Mouse (Mus musculus) neural tube, embryonic 14.5 days (tissue): ENCODE measurements around the gene Tedc1. TPM values are rescaled to one million over a fixed set of nuclear protein-coding genes. Genes with fewer than 3 reads are reported as not detected.

Experiments used
- ATAC-seq: fragments of 200-750 bp; cut with Nextera tagmentation; 2 replicates; pipeline ENCODE4 v1.8.0; 2017; ENCODE audit warnings: low read depth, mild to moderate bottlenecking, moderate TSS enrichment, moderate library complexity
- H3K27ac ChIP-seq: fragments of 300-500 bp; sonication (generic); 2 replicates; pipeline ENCODE4 v1.5.1; 2014; ENCODE audit warnings: low read depth, mild to moderate bottlenecking, control low read depth, low read length, moderate library complexity, mixed read lengths
- H3K27me3 ChIP-seq: fragments of 300-500 bp; sonication (generic); 2 replicates; pipeline ENCODE4 v1.6.1; 2014; ENCODE audit warnings: low read length; ENCODE audit not compliant: control insufficient read depth, insufficient read depth
- H3K36me3 ChIP-seq: fragments of 300-500 bp; sonication (generic); 2 replicates; pipeline ENCODE4 v1.6.1; 2014; ENCODE audit warnings: low read length, mixed read lengths; ENCODE audit not compliant: control insufficient read depth, insufficient read depth
- H3K4me1 ChIP-seq: fragments of 300-500 bp; sonication (generic); 2 replicates; pipeline ENCODE4 v1.6.1; 2014; ENCODE audit warnings: low read length; ENCODE audit not compliant: control insufficient read depth, insufficient read depth
- H3K4me2 ChIP-seq: fragments of 300-500 bp; sonication (generic); 2 replicates; pipeline ENCODE4 v1.6.1; 2014; ENCODE audit warnings: mild to moderate bottlenecking, low read depth, low read length, control low read depth
- H3K4me3 ChIP-seq: fragments of 300-500 bp; sonication (generic); 2 replicates; pipeline ENCODE4 v1.5.1; 2014; ENCODE audit warnings: low read depth, low read length, control low read depth, mixed read lengths
- H3K9ac ChIP-seq: fragments of 300-500 bp; sonication (generic); replicated peaks from 2 replicates; pipeline ENCODE4 v1.6.1; 2014; ENCODE audit warnings: low read depth, mild to moderate bottlenecking, control low read depth, low read length, mixed read lengths
- H3K9me3 ChIP-seq: fragments of 300-500 bp; sonication (generic); 2 replicates; pipeline ENCODE4 v1.6.1; 2016; ENCODE audit warnings: low read length; ENCODE audit not compliant: control insufficient read depth
- WGBS: fragments of 180-500 bp; shearing (Covaris S2); extraction: QIAGEN DNeasy Blood & Tissue Kit; methylation state at CpG from one replicate; pipeline ENCODE4 v1.1.7; 2014; 5-methylcytosine and 5-hydroxymethylcytosine counted together
- polyA plus RNA-seq: library from polyadenylated mRNA; unstranded; fragments of >200 nt; fragmentation: Nextera tagmentation; extraction: Ambion mirVana; gene quantifications from 2 replicates; pipeline ENCODE4 v1.2.1, GENCODE M21; 2014

Gene Tedc1
- polyA plus RNA-seq, 1 experiment from 2014 or later = 17.5 TPM

GRCm38 (mm10) chr12:113202008-113202407 is 45.8 kb downstream of the Tedc1 start:
- H3K4me2 ChIP-seq = no peak overlapping the region
- no peaks in the 10 kb centered on the region for H3K36me3 ChIP-seq
- no peaks in the 10 kb centered on the region for H3K27me3 ChIP-seq
- H3K4me3 ChIP-seq = no peak overlapping the region
- no peaks in the 10 kb centered on the region for H3K4me1 ChIP-seq
- H3K9me3 ChIP-seq = no peaks in the 10 kb centered on the region
- H3K9ac ChIP-seq = no peak overlapping the region
- ATAC-seq = no peak
- H3K27ac ChIP-seq = no peak overlapping the region

- H3K4me2 ChIP-seq = no peak overlapping the region
- no peaks in the 10 kb centered on the region for H3K27me3 ChIP-seq
- no peaks in the 10 kb centered on the region for H3K9me3 ChIP-seq
- WGBS = 85% methylated on average over 7 of the region's 7 CpGs
- no peak overlapping the region for H3K27ac ChIP-seq
- H3K4me3 ChIP-seq = no peak overlapping the region
- no peaks in the 10 kb centered on the region for H3K4me1 ChIP-seq
- no peaks in the 10 kb centered on the region for H3K36me3 ChIP-seq
- no peak for ATAC-seq
- no peak overlapping the region for H3K9ac ChIP-seq
Measured at GRCm38 (mm10) chr12:113203522-113203921, 47.3 kb downstream of the Tedc1 start.

- H3K36me3 ChIP-seq = no peaks in the 10 kb centered on the region
- no peak overlapping the region for H3K4me2 ChIP-seq
- 94% methylated on average over 7 of the region's 7 CpGs for WGBS
- no peaks in the 10 kb centered on the region for H3K9me3 ChIP-seq
- H3K9ac ChIP-seq = no peak overlapping the region
- H3K27ac ChIP-seq = no peak overlapping the region
- H3K4me1 ChIP-seq = no peaks in the 10 kb centered on the region
- no peak for ATAC-seq
- no peak overlapping the region for H3K4me3 ChIP-seq
- no peaks in the 10 kb centered on the region for H3K27me3 ChIP-seq
Measured at GRCm38 (mm10) chr12:113205251-113205942, 49.2 kb downstream of the Tedc1 start.

- H3K4me2 ChIP-seq = no peak overlapping the region
- no peak overlapping the region for H3K27ac ChIP-seq
- WGBS = 84% methylated on average over 6 of the region's 6 CpGs
- no peaks in the 10 kb centered on the region for H3K4me1 ChIP-seq
- ATAC-seq = no peak
- no peaks in the 10 kb centered on the region for H3K36me3 ChIP-seq
- H3K4me3 ChIP-seq = no peak overlapping the region
- H3K27me3 ChIP-seq = no peaks in the 10 kb centered on the region
- H3K9ac ChIP-seq = no peak overlapping the region
- H3K9me3 ChIP-seq = no peaks in the 10 kb centered on the region
Measured at GRCm38 (mm10) chr12:113207737-113208136, 51.5 kb downstream of the Tedc1 start.

GRCm38 (mm10) chr12:113210586-113211378 is 54.6 kb downstream of the Tedc1 start:
- no peak overlapping the region for H3K4me3 ChIP-seq
- ATAC-seq = no peak
- H3K27ac ChIP-seq = no peak overlapping the region
- 86% methylated on average over 17 of the region's 17 CpGs for WGBS
- no peak overlapping the region for H3K4me2 ChIP-seq
- H3K9me3 ChIP-seq = no peaks in the 10 kb centered on the region
- H3K36me3 ChIP-seq = no peaks in the 10 kb centered on the region
- no peaks in the 10 kb centered on the region for H3K27me3 ChIP-seq
- no peaks in the 10 kb centered on the region for H3K4me1 ChIP-seq
- no peak overlapping the region for H3K9ac ChIP-seq

GRCm38 (mm10) chr12:113211772-113212171 is 55.6 kb downstream of the Tedc1 start:
- 88% methylated on average over 5 of the region's 5 CpGs for WGBS
- Histone ChIP-seq H3K9ac (no peak overlapping the region), H3K4me1 (no peaks in the 10 kb centered on the region), H3K4me3 (no peak overlapping the region), H3K4me2 (no peak overlapping the region), H3K9me3 (no peaks in the 10 kb centered on the region), H3K36me3 (no peaks in the 10 kb centered on the region), H3K27me3 (no peaks in the 10 kb centered on the region), H3K27ac (no peak overlapping the region)
- ATAC-seq = no peak

- Histone ChIP-seq H3K9ac (no peak overlapping the region), H3K4me1 (no peaks in the 10 kb centered on the region), H3K27ac (no peak overlapping the region), H3K9me3 (no peaks in the 10 kb centered on the region), H3K36me3 (no peaks in the 10 kb centered on the region), H3K4me3 (no peak overlapping the region), H3K4me2 (no peak overlapping the region), H3K27me3 (no peaks in the 10 kb centered on the region)
- ATAC-seq = no peak
- 87% methylated on average over 10 of the region's 10 CpGs for WGBS
Measured at GRCm38 (mm10) chr12:113212326-113212924, 56.2 kb downstream of the Tedc1 start.

GRCm38 (mm10) chr12:113213226-113213625 is 57.0 kb downstream of the Tedc1 start:
- Histone ChIP-seq H3K27ac (no peak overlapping the region), H3K4me3 (no peak overlapping the region), H3K9me3 (no peaks in the 10 kb centered on the region), H3K4me1 (no peaks in the 10 kb centered on the region), H3K9ac (no peak overlapping the region), H3K4me2 (no peak overlapping the region), H3K36me3 (no peaks in the 10 kb centered on the region), H3K27me3 (no peaks in the 10 kb centered on the region)
- WGBS = 88% methylated on average over 2 of the region's 2 CpGs
- no peak for ATAC-seq
